Mouse (Mus musculus): ENCODE measurements around the gene Ttc38.

The Ttc38 gene

GRCm38 (mm10) chr15:85893871-85894270 lies 61.8 kb downstream of the Ttc38 start:
- in situ Hi-C loops (cut with MboI, MseI) = no loop called here

GRCm38 (mm10) chr15:85896284-85896683 lies 64.2 kb downstream of the Ttc38 start:
- in situ Hi-C loops (cut with MboI, MseI) = no loop called here

GRCm38 (mm10) chr15:85897113-85897512 lies 65.0 kb downstream of the Ttc38 start:
- in situ Hi-C loops (cut with MboI, MseI) = no loop called here

- in situ Hi-C loops (cut with MboI, MseI) = no loop called here
These were observed 67.3 kb downstream of the Ttc38 start for GRCm38 (mm10) chr15:85899396-85899795.

- in situ Hi-C loops (cut with MboI, MseI) = loop anchor here (5.0 kb wide), 1 partner anchor 52 kb away; no protein-coding TSS in a partner anchor
These were observed 68.2 kb downstream of the Ttc38 start for GRCm38 (mm10) chr15:85900318-85900717.

- in situ Hi-C loops (cut with MboI, MseI) = loop anchor here (5.0 kb wide), 1 partner anchor 52 kb away; no protein-coding TSS in a partner anchor
These were observed 68.7 kb downstream of the Ttc38 start for GRCm38 (mm10) chr15:85900801-85901200.

GRCm38 (mm10) chr15:85902505-85902904 lies 70.4 kb downstream of the Ttc38 start:
- in situ Hi-C loops (cut with MboI, MseI) = loop anchor here (5.0 kb wide), 1 partner anchor 50 kb away; no protein-coding TSS in a partner anchor

GRCm38 (mm10) chr15:85903826-85904225 lies 71.7 kb downstream of the Ttc38 start:
- in situ Hi-C loops (cut with MboI, MseI) = loop anchor here (5.0 kb wide), 1 partner anchor 48 kb away; no protein-coding TSS in a partner anchor
